In genomic region chrX:48033024-48033423, GRCm38 (mm10) we compare ENCODE assay signal across 8 mouse cellular contexts. TPM values are rescaled to one million over a fixed set of nuclear protein-coding genes. Genes with fewer than 3 reads are reported as not detected.
DNase-seq lines count a peak whose midpoint lies in the region; ATAC-seq and TF ChIP-seq lines count a peak whose summit lies in the region.

No protein-coding gene starts in this region.

- no peak overlapping the region for H3K9ac ChIP-seq in embryonic facial prominence, embryonic 12.5 days

- no peak for TF ChIP-seq CTCF in kidney, adult 2 months (conservative IDR thresholded peaks at IDR 0.05; ENCODE audit: insufficient read depth, insufficient read length, low read depth, low read length)

- H3K4me3 ChIP-seq in embryonic facial prominence, embryonic 12.5 days, result peak overlapping the region; percentile 46; the same call in 1 of the 2 replicates
- no peak overlapping the region for H3K4me3 ChIP-seq in kidney, adult 2 months (ENCODE audit: insufficient read depth, low read depth, low read length)

- no peaks in the 10 kb centered on the region for H3K9me3 ChIP-seq in embryonic facial prominence, embryonic 12.5 days

- peaks cover 17% of the 10 kb centered on the region; the same call in 1 of the 2 replicates for H3K27me3 ChIP-seq in embryonic facial prominence, embryonic 12.5 days
- H3K27me3 ChIP-seq in kidney, adult 2 months (replicated peaks; ENCODE audit: control insufficient read depth, insufficient read depth, low read length), result no peaks in the 10 kb centered on the region

- DNase-seq in layer of hippocampus, adult 11-12 months (ENCODE audit: low spot score), result peak; percentile 29
- no peak for DNase-seq in layer of hippocampus, adult 9-10 months (ENCODE audit: low spot score)
- DNase-seq in adrenal gland, postnatal 36 days, result peak; percentile 35 to 53
- peak; percentile 70 for DNase-seq in kidney, adult 2 months
- peak; percentile 48 for DNase-seq in right cerebral cortex, postnatal 4 days
- no peak for DNase-seq in natural killer cell, adult 2 months (ENCODE audit: low spot score in 2 of 2)
- no peak for DNase-seq in urinary bladder, postnatal 10 days (ENCODE audit: low spot score)

- H3K36me3 ChIP-seq in embryonic facial prominence, embryonic 12.5 days, result no peaks in the 10 kb centered on the region
- no peaks in the 10 kb centered on the region for H3K36me3 ChIP-seq in kidney, adult 2 months (ENCODE audit: control insufficient read depth, insufficient read depth, low read length)

- H3K4me2 ChIP-seq in embryonic facial prominence, embryonic 12.5 days (replicated peaks), result peak overlapping the region; percentile 70; the same call in 1 of the 2 replicates

- no peak overlapping the region for H3K27ac ChIP-seq in embryonic facial prominence, embryonic 12.5 days
- H3K27ac ChIP-seq in kidney, adult 2 months (ENCODE audit: insufficient read depth, low read depth, low read length), result no peak overlapping the region

- 73% methylated on average over 3 of the region's 3 CpGs for WGBS in embryonic facial prominence, embryonic 12.5 days
- 36% methylated on average over 3 of the region's 3 CpGs for WGBS in kidney, adult 2 months

- no peak for TF ChIP-seq POLR2A in kidney, adult 2 months (IDR thresholded peaks at IDR 0.05; ENCODE audit: low read depth, low read length)

- H3K4me1 ChIP-seq in embryonic facial prominence, embryonic 12.5 days, result no peaks in the 10 kb centered on the region
- peaks cover 3% of the 10 kb centered on the region; the same call in 1 of the 2 replicates for H3K4me1 ChIP-seq in kidney, adult 2 months (ENCODE audit: control insufficient read depth, insufficient read depth, low read length)

- ATAC-seq in embryonic facial prominence, embryonic 12.5 days (ENCODE audit: insufficient number of reproducible peaks, insufficient read depth, low FRiP score, low TSS enrichment), result no peak

RNA-seq across cellular contexts. Expression of gene Apln, which starts 1.6 kb away (rescaled TPM):
- total RNA-seq in adrenal gland, postnatal 36 days (2021), result 1 to 10 TPM; 2.7 to 7.6 TPM
- 5.7 and 6.2 TPM in 2 replicates for polyA plus RNA-seq in embryonic facial prominence, embryonic 12.5 days (2016; fragmentation: Nextera tagmentation; extraction: Ambion mirVana)
- 8.1 and 10.8 TPM in 2 replicates for polyA plus RNA-seq in kidney, adult 2 months (2012; rRNA removed)

Comparison
In these comparisons a context has a peak if more than half of its experiments do, and no peak if none do; other contexts are left out.
1. DNase-seq: peak in layer of hippocampus, adult 11-12 months (single experiment), adrenal gland, postnatal 36 days (2 of 2), kidney, adult 2 months (single experiment) and right cerebral cortex, postnatal 4 days (single experiment); none in layer of hippocampus, adult 9-10 months (single experiment), natural killer cell, adult 2 months (0 of 2) and urinary bladder, postnatal 10 days (single experiment).